Mouse (Mus musculus): ENCODE data around the gene Mamstr. TPM values are rescaled to one million over a fixed set of nuclear protein-coding genes. Genes with fewer than 3 reads are reported as not detected.
"Not testable (repeated sequence)": the region's sequence is repeated elsewhere in the genome, so short reads cannot be mapped to it uniquely, and the experiment has no call there.

The Mamstr gene
- polyA plus RNA-seq, 1 experiment, result 5.2 TPM

DNA sequence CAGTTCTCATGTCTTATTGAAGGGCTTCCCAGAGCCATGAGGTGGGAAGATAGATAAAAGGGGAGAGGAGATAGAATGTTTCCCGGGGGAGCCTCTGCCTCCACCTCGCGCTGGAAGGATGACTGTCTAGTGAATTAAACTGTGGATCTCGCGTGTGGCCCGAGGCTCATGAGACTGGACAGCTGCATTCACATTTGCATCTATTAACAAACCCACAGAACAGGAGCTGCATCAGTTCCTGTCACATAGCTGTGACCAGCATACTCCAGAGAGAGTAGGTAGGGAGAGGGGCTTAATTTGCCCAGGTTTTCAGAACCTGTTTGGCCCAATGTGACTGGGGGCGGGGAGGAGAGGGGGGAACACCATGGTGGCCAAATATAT, 5.8 kb downstream of the Mamstr start:
- TF ChIP-seq CTCF (IDR thresholded peaks at IDR 0.05; ENCODE audit: extremely low read depth, insufficient read depth, low read length), result no peak
- TF ChIP-seq POLR2A (IDR thresholded peaks at IDR 0.05; ENCODE audit: extremely low read depth, insufficient read depth, low read length), result no peak
- Histone ChIP-seq H3K4me1 (ENCODE audit: control insufficient read depth, insufficient read depth, low read length) (no peaks in the 10 kb centered on the region), H3K27ac (ENCODE audit: insufficient read depth, low read length) (no peak overlapping the region), H3K4me3 (ENCODE audit: insufficient read depth, low read length) (no peak overlapping the region)

DNA sequence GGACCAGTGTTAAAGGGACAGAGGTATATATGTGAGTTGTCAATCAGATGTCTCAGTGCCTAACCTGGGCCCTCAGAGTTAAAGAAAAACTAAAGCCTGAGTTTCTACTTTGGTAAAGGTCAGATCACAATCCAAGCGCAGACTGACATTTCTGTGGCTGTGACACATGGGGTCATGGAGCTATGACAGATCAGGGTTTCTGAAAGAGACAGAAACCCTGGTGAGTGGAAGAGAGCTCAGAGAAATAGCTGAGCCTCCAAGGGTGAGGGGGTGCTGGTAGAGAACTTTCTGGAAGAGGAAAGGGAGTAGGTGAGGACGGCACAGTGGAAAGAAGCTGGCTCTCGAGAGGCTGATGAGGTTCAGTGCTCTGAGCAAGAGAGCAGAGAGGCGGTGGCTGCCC, 6.9 kb downstream of the Mamstr start:
- no peak overlapping the region for H3K4me3 ChIP-seq (ENCODE audit: insufficient read depth, low read length)
- no peak overlapping the region for H3K27ac ChIP-seq (ENCODE audit: insufficient read depth, low read length)
- no peaks in the 10 kb centered on the region for H3K4me1 ChIP-seq (ENCODE audit: control insufficient read depth, insufficient read depth, low read length)
- TF ChIP-seq CTCF (IDR thresholded peaks at IDR 0.05; ENCODE audit: extremely low read depth, insufficient read depth, low read length) (no peak), POLR2A (IDR thresholded peaks at IDR 0.05; ENCODE audit: extremely low read depth, insufficient read depth, low read length) (no peak)

DNA sequence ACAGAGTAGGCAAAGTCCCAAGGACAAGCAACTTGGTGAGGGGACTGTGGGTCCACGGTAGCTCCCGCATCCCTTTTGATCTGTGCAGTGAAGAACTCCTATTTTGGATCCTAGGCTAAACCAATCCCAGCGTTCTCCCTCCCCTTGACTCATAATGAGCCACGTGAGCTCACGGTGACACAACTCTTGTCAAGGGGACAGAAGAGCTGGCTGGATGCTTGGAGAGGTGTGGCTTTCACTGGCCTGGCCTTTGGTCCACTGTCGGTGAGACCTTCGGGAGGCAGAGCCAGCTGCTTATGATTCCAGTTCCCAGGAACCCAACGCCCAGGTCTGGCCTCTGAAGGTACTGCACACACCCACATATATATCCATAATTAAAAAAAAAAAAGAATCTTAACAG, 9.6 kb downstream of the Mamstr start:
- no peak overlapping the region for H3K4me3 ChIP-seq (ENCODE audit: insufficient read depth, low read length)
- no peak overlapping the region for H3K27ac ChIP-seq (ENCODE audit: insufficient read depth, low read length)
- no peaks in the 10 kb centered on the region for H3K4me1 ChIP-seq (ENCODE audit: control insufficient read depth, insufficient read depth, low read length)
- TF ChIP-seq CTCF (IDR thresholded peaks at IDR 0.05; ENCODE audit: extremely low read depth, insufficient read depth, low read length) (no peak), POLR2A (IDR thresholded peaks at IDR 0.05; ENCODE audit: extremely low read depth, insufficient read depth, low read length) (no peak)

- H3K27ac ChIP-seq (ENCODE audit: insufficient read depth, low read length); H3K4me3 ChIP-seq (ENCODE audit: insufficient read depth, low read length); H3K4me1 ChIP-seq (ENCODE audit: control insufficient read depth, insufficient read depth, low read length): not testable (repeated sequence)
Observed at GRCm38 (mm10) chr7:45650484-45650883, 10.7 kb downstream of the Mamstr start.

GRCm38 (mm10) chr7:45654424-45655047, 14.8 kb downstream of the Mamstr start:
- Histone ChIP-seq H3K4me1 (ENCODE audit: control insufficient read depth, insufficient read depth, low read length) (no peaks in the 10 kb centered on the region; the same call in 1 of the 2 replicates), H3K27ac (ENCODE audit: insufficient read depth, low read length) (no peak overlapping the region), H3K4me3 (ENCODE audit: insufficient read depth, low read length) (no peak overlapping the region)
- TF ChIP-seq CTCF (IDR thresholded peaks at IDR 0.05; ENCODE audit: extremely low read depth, insufficient read depth, low read length) (no peak), POLR2A (IDR thresholded peaks at IDR 0.05; ENCODE audit: extremely low read depth, insufficient read depth, low read length) (no peak)

- no peak overlapping the region for H3K27ac ChIP-seq (ENCODE audit: insufficient read depth, low read length)
- no peaks in the 10 kb centered on the region; the same call in 1 of the 2 replicates for H3K4me1 ChIP-seq (ENCODE audit: control insufficient read depth, insufficient read depth, low read length)
- TF ChIP-seq POLR2A (IDR thresholded peaks at IDR 0.05; ENCODE audit: extremely low read depth, insufficient read depth, low read length), result no peak
- no peak for TF ChIP-seq CTCF (IDR thresholded peaks at IDR 0.05; ENCODE audit: extremely low read depth, insufficient read depth, low read length)
- no peak overlapping the region for H3K4me3 ChIP-seq (ENCODE audit: insufficient read depth, low read length)
Observed at GRCm38 (mm10) chr7:45660746-45661478, 21.1 kb downstream of the Mamstr start.

DNA sequence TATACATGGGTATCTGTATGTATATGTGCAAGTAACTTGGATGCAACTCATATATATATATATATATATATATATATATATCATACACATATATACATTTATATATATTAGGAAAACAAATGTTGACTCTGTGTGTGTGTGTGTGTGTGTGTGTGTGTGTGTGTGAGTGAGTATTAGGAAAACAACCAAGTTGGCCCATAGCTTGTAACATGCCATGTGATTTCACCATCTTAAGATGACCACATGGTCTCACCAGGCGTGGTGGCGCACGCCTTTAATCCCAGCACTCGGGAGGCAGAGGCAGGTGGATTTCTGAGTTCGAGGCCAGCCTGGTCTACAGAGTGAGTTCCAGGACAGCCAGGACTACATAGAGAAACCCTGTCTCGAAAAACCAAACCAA, 21.9 kb downstream of the Mamstr start:
- H3K4me1 ChIP-seq (ENCODE audit: control insufficient read depth, insufficient read depth, low read length); H3K4me3 ChIP-seq (ENCODE audit: insufficient read depth, low read length); H3K27ac ChIP-seq (ENCODE audit: insufficient read depth, low read length): not testable (repeated sequence)

DNA sequence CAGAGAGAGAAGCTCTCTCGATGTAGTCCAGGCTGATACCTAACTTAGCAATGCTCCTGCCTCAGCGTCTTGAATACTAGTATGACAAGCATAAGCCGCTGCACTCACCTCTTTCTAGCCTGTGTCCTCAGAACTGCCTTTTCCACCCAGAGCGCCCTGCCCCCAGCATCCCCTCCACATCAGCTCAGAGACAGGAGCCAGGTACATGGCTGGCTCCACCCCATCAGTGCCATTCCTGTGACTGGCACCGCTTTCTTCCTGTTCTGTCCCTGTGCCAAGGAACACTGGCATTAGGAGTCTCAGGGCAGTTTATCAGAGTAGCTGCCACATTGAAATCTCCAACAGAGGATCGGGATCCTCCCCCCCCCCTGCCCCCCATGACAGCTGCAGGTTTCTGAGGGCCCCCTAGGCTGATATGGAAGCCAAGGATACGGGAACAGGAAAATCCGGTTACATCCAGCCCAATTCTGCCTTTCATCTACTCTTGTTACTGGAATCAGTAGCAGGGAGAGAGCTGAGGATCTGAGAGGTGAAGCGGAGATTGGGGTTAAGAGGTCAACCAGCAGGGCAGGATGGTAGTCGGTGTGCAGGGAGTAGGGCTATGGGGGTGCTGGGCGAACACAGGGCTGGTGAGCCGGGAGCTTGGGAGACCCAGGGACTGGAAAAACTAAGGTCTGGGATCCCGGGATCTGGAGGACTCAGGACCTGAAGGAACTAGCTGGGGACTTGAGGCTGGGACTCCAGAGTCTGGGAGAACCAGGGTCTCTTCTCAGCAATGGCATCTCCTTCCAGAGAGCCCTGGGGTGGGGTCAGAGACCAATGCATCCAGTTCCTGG, 25.7 kb downstream of the Mamstr start:
- TF ChIP-seq CTCF (IDR thresholded peaks at IDR 0.05; ENCODE audit: extremely low read depth, insufficient read depth, low read length) (no peak), POLR2A (IDR thresholded peaks at IDR 0.05; ENCODE audit: extremely low read depth, insufficient read depth, low read length) (no peak)
- Histone ChIP-seq H3K4me1 (ENCODE audit: control insufficient read depth, insufficient read depth, low read length) (no peaks in the 10 kb centered on the region), H3K4me3 (ENCODE audit: insufficient read depth, low read length) (no peak overlapping the region), H3K27ac (ENCODE audit: insufficient read depth, low read length) (no peak overlapping the region)

DNA sequence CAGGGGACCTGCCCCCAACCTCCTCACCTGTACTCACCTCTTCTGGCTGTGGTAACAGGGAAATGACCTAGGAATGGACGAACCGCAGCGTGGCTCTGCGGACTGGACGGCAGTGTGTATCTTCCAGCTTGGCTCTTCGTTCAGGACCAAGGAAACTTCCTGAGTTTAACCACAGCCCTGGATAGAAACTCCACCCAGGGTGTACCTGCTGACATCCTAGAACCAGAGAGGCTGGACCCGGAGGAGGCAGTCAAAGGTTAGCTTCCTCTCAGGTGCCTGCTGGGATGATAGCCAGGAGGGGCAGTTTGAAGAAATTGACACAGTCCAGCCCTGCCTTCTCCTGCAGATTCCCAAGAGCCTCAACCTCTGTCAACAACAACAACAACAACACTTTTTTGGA, 26.4 kb downstream of the Mamstr start, which contains the start of gene Fut2:
Gene Fut2 (minus strand): TSS at position 234 of the 400 bp plus-strand sequence.
- H3K4me3 ChIP-seq (ENCODE audit: insufficient read depth, low read length), result no peak within 1 kb of the TSS
- no peak within 1 kb of the TSS for H3K27ac ChIP-seq (ENCODE audit: insufficient read depth, low read length)
- H3K4me1 ChIP-seq (ENCODE audit: control insufficient read depth, insufficient read depth, low read length), result no peaks in the 10 kb centered on the region
- TF ChIP-seq CTCF (IDR thresholded peaks at IDR 0.05; ENCODE audit: extremely low read depth, insufficient read depth, low read length), result no peak
- no peak for TF ChIP-seq POLR2A (IDR thresholded peaks at IDR 0.05; ENCODE audit: extremely low read depth, insufficient read depth, low read length)

DNA sequence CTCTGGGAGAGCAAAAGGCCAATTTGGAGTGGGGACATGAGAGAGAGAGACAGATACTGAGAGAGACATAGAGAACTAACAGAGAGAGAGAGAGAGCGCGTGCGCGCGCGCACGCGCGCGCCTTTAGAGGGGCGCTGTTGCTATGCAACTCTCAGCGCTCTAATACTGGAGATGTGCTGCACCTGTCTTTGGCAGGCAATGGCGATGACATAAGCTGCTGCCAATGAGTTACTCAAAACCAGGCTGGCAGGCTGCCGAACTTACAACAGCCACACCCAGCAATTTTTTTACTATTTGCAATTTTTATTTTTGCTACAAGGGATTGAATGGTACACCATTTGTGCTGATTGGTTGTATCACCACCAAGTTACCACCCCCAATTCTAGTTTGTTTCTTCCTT, 28.0 kb downstream of the Mamstr start:
- H3K27ac ChIP-seq (ENCODE audit: insufficient read depth, low read length), result no peak overlapping the region
- no peak overlapping the region for H3K4me3 ChIP-seq (ENCODE audit: insufficient read depth, low read length)
- H3K4me1 ChIP-seq (ENCODE audit: control insufficient read depth, insufficient read depth, low read length), result no peaks in the 10 kb centered on the region
- TF ChIP-seq CTCF (IDR thresholded peaks at IDR 0.05; ENCODE audit: extremely low read depth, insufficient read depth, low read length) (no peak), POLR2A (IDR thresholded peaks at IDR 0.05; ENCODE audit: extremely low read depth, insufficient read depth, low read length) (no peak)
